Mouse (Mus musculus): ENCODE results near the gene Ccdc91.
A peak's percentile ranks its signal among the peaks of the same experiment; 100 is the strongest.

Ccdc91 gene

DNA sequence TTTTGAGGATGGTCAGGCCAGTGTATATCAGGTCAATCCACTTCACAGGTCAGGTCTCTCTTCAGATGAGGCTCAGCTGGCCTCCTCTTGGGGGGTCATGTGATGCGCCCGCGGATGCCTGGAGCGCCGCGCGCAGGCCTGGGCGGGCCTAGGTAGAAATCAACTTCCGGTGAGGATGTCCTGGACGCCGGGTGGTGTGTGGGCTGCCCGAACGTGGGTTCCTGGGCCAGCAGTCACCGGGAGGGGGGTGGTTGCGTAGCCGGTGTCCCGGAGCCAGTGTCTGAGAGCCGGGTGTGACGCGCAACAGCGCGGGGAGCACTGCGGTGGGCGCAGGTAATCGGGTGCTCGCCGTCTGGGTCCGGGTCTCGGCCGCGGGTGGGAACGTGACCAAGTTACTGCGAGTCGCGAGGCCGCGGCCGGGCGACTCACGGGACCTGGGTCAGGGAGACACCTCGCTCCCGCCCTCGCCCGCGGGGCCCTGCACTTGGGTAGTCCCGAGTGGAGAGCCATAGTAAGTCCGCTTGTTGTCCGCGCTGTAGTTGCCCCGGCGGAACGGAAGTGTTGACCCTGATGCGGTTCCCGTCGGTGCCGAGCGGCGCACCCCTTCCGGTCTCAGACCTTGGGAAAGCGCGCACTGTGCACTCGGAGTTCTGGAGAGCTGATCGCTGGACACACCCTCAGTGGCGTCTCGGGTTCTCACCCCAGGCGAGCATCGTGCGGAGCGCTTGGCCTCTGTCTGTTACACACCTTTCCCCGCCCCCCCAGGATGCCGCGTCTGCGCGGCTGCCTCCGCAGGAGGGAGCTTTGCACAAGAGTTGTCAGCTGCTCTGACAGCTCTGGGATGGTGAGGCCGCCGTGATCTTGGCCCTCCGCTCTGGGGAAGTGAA, at the start of gene Ccdc91:
Gene Ccdc91, plus strand, starts transcription at position 102 of the 887 bp plus-strand sequence.
- peak; percentile 89 for DNase-seq (ENCODE audit: low read depth, low spot score)

DNA sequence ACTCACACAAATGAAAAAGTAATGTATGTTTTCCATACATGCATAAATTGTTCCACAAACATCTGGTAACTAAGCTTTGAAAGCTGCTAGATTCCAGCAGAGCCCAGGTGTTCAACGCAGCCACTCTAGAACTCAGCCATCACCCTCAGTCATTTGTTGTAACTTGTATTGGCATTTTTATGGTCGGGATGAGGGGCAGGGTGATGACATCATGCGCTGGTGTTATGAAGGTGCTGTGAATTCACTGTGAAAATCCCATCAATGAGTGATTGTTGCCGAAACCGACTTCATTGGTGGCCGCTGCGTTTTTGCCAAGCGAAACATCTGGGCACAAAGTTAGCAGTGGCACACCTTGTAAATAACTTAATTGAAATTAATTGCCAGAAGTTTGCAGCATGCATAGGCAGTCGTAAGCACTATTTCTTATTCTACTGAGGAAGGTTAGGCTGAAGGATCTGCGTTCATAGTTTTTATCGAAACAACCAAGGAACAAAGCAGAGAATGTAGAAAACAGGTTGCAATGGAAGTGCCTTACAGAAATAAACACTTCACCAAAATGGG, 48.6 kb upstream of the Ccdc91 start:
- DNase-seq (ENCODE audit: low read depth, low spot score), result no peak

DNA sequence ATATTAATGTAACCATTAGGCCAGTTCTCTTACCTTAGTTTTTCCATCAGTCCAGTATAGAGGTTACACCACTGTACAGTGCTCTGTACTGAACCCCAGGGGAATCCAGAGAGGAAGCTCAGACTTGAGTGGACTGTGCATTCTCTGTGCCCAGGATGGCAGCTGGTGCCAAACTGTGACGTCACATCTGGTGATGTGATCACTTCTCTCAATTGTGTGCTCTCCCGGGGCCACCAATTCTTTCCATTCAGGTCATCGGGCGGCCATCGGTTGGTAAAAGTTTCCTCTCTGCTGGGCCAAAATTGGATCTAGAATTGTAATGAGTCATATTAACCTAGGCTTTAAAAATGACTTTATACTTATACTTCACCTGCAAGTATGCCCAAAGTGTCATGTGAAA, 19.9 kb upstream of the Ccdc91 start:
- DNase-seq (ENCODE audit: low read depth, low spot score), result no peak

- no peak for DNase-seq (ENCODE audit: low read depth, low spot score)
Observed at GRCm38 (mm10) chr6:147458637-147459301, 16.9 kb upstream of the Ccdc91 start.

GRCm38 (mm10) chr6:147470016-147470415, 5.6 kb upstream of the Ccdc91 start:
- no peak for DNase-seq (ENCODE audit: low read depth, low spot score)

- DNase-seq (ENCODE audit: low read depth, low spot score), result no peak
Observed at GRCm38 (mm10) chr6:147481141-147481540, 5.5 kb downstream of the Ccdc91 start.

DNA sequence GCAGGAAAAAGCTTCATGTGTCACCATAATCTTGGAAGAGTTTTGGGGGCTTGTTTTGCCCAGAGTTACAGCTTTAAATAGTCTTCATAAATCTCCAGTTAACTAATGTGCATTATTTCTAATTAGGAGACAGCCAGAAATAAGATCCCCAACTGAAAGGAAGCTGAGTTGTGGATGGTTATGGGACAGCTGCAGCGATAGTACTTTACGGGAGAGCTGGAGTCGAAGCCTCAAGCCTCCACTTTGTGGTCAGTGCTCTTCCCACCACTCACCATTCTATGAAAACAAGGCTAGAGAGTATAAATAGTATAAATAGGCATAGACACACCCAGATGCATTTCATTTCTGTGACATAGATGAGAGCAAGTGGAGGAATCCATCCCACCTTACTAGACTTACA, 14.5 kb downstream of the Ccdc91 start:
- DNase-seq (ENCODE audit: low read depth, low spot score), result no peak

DNA sequence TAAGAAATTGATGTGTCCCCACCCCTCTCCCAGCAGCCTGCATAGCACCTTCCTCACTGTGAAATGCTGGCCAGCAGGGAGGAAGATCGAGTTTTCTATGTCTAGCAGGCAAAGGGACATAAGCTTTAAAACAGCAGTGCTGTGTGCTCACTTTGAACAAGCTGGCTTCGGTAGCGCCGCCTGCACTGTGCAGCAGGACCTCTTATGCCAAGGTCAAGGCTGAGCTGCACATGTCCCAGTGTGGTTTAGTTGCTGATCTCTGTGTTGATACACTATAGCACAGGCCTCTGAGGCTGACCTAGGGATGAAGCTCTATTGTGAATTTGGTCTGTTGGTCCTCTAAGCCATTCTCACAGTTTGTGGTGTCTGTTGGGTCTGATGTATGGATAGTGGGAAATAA, 16.9 kb downstream of the Ccdc91 start:
- no peak for DNase-seq (ENCODE audit: low read depth, low spot score)

GRCm38 (mm10) chr6:147501439-147501838, 25.8 kb downstream of the Ccdc91 start:
- DNase-seq (ENCODE audit: low read depth, low spot score), result no peak

DNA sequence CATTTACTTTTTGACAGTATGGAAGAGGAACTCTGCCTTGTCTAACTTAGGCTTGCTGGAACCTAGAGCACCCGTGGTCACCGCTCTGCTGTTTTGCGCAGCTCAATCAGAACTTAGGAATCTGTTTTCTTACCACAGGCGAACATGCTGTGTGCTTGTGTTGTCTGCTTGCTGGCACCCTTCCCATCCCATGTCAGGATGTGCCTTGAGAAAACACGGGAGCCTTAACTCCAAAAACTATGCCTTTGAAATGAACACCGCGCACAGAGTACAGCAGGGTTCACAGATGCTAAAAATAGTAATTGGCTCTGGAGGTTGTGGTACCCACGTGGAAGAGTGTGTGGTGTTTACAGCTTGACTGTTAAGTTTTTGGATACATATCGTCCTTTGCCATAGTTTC, 30.4 kb downstream of the Ccdc91 start:
- DNase-seq (ENCODE audit: low read depth, low spot score), result no peak

DNA sequence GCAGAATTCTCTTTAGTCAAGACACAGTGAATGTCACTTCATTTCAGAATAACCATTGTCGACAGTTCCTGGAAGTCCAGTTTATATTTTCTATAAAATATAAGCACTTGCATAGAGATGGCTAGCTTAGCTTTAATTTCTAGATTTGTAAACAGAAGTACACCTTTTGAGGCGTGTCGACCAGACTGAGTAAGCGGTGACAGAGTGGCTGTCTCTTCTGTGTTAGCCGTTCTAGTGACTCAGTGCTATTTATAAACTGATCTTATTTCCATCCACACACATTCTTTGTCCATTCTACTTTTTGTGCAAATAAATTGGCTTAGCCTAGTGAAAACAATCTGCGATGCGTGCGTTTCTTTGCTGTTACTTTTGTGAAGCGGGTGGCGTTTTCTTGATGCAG, 30.9 kb downstream of the Ccdc91 start:
- no peak for DNase-seq (ENCODE audit: low read depth, low spot score)

- no peak for DNase-seq (ENCODE audit: low read depth, low spot score)
Observed at GRCm38 (mm10) chr6:147507186-147507585, 31.6 kb downstream of the Ccdc91 start.

- no peak for DNase-seq (ENCODE audit: low read depth, low spot score)
Observed at GRCm38 (mm10) chr6:147510516-147510915, 34.9 kb downstream of the Ccdc91 start.

DNA sequence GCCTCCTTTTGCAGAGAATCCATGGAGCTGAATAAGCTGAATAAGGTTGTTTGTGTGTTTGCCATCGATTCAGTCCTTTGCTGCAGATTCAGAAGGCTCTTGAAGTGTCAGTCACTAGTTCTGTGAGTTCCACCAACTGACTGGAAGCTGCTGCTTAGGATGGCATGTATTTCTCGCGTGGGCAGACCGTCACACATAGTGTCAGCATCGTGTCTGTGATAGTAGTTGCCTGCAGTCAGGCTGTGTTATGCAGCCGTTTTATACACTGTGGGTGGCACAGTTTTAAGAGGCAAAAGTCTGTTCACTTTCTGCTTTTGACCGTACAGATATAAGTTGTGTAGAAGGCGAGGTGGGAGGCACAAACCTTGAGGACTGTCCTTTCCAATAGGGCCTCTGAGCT, 42.3 kb downstream of the Ccdc91 start:
- DNase-seq (ENCODE audit: low read depth, low spot score), result no peak

DNA sequence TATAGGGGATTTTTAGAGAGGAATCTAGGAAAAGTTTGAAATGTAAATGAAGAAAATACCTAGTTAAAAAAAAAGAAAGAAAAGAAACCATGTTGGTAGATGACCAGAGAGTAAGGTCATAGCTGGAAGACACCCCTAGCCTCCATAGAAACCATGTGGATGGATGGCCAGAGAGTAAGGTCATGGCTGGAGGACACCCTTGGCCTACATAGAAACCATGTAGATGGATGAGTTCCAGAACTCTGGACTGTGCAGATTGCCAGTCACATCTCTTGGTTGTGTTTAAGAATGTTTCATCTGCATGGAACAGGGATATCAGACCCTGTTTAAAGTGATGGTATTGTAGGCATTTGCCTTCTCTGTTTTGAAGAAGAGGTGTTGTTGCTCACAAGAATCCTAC, 49.6 kb downstream of the Ccdc91 start:
- DNase-seq (ENCODE audit: low read depth, low spot score), result no peak

DNA sequence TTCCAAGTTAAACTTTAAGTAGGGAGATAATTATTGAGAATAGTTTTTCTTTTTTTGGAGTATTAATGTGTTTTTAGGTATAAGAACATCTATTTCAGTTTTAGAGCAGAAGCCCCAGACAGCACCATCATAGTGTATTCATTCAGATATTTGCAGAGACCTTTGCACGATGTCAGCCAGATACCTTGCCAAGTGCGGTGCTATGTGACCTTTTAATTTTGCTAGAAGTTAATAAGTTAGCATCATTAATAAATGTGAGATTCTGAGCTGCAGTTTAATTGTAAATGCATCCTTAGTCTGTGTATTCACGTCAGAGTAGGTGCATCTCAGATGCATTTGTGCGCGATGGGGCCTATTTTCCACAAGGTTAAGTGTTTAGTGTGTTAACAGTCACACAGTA, 59.3 kb downstream of the Ccdc91 start:
- DNase-seq (ENCODE audit: low read depth, low spot score), result no peak

GRCm38 (mm10) chr6:147538236-147538635, 62.6 kb downstream of the Ccdc91 start:
- no peak for DNase-seq (ENCODE audit: low read depth, low spot score)

DNA sequence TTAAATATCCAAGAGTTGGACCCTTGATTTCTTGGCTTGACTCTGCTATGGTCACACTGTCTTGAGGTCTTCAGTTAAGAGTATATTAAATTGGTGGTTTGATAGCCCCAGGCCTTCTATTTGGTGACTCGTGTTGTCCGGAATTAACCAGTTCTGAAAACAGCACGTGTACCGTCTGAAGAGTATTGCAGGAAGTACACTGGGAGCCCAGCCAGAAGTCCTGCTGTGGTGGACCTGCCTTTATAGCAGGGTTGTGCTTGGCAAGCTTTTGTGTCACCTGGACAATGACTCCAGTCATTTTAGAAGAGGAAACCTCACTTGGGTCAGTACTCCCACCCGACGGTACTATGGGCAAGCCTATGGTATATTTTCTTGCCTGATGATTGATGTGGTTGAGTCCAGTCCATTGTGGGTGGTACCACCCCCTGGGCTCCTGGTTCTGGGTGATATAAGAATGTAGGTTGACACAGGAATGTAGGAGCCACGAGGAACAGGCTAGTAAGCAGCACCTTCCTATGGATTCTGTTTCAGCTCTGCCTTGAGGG, 63.5 kb downstream of the Ccdc91 start:
- DNase-seq (ENCODE audit: low read depth, low spot score), result no peak

GRCm38 (mm10) chr6:147540942-147541341, 65.3 kb downstream of the Ccdc91 start:
- no peak for DNase-seq (ENCODE audit: low read depth, low spot score)

GRCm38 (mm10) chr6:147555591-147555990, 80.0 kb downstream of the Ccdc91 start:
- DNase-seq (ENCODE audit: low read depth, low spot score), result no peak

- DNase-seq (ENCODE audit: low read depth, low spot score), result no peak
Observed at GRCm38 (mm10) chr6:147559316-147559715, 83.7 kb downstream of the Ccdc91 start.

DNA sequence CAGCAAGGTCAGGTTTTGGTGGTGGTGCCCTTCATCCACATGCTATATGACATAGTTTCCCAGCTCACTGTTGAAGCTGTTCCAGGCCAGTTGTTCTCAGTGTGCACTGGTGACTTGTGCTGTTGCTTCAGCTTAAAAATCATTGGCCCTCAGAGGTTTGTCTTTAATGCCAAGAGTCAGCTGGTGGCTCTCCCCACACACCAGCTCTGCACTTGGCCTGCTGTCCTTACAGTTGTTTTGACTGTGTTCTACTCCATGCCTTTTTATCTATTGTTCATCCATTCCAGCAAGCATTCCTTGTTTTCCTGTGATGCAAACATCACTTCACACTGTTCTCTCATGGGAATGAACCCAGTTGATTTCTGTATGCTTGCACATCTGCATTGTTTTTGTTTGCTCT, 84.8 kb downstream of the Ccdc91 start:
- DNase-seq (ENCODE audit: low read depth, low spot score), result no peak
